Mouse (Mus musculus) layer of hippocampus, adult 9-10 months (tissue): ENCODE results near the gene Prap1.
"Not testable (repeated sequence)": the region's sequence is repeated elsewhere in the genome, so short reads cannot be mapped to it uniquely, and the experiment has no call there.

Source experiments
- DNase-seq: peaks from one replicate; pipeline ENCODE4 v3.0.0; 2022; ENCODE audit warnings: low spot score

Gene Prap1

GRCm38 (mm10) chr7:140082242-140082678 is 10.9 kb upstream of the Prap1 start, which contains the start of gene Caly:
Gene Caly (minus strand): TSS chr7:140082548.
- peak; percentile 67 for DNase-seq

GRCm38 (mm10) chr7:140090601-140091000 is 2.6 kb upstream of the Prap1 start:
- no peak for DNase-seq

- DNase-seq = no peak
Observed at GRCm38 (mm10) chr7:140094954-140095353, 1.8 kb downstream of the Prap1 start.

- no peak for DNase-seq
Observed at GRCm38 (mm10) chr7:140095556-140095955, 2.4 kb downstream of the Prap1 start.

- DNase-seq = no peak
Observed at GRCm38 (mm10) chr7:140096055-140096454, 2.9 kb downstream of the Prap1 start.

- DNase-seq = no peak
Observed at GRCm38 (mm10) chr7:140098466-140098865, 5.3 kb downstream of the Prap1 start.

GRCm38 (mm10) chr7:140101498-140101897 is 8.3 kb downstream of the Prap1 start:
- no peak for DNase-seq

- DNase-seq = no peak
Observed at GRCm38 (mm10) chr7:140101993-140102860, 9.0 kb downstream of the Prap1 start, which contains the start of gene Fuom. Gene Fuom (minus strand): TSS chr7:140102441.

GRCm38 (mm10) chr7:140104009-140104408 is 10.8 kb downstream of the Prap1 start:
- DNase-seq = no peak

- no peak for DNase-seq
Observed at GRCm38 (mm10) chr7:140111943-140112342, 18.7 kb downstream of the Prap1 start.

- DNase-seq = no peak
Observed at GRCm38 (mm10) chr7:140115583-140116328, 22.6 kb downstream of the Prap1 start, which contains the start of gene Paox. Gene Paox (plus strand): TSS chr7:140115799.

GRCm38 (mm10) chr7:140116329-140117054 is 23.3 kb downstream of the Prap1 start, which contains the start of gene Echs1:
Gene Echs1 (minus strand): TSS chr7:140116476.
- peak; percentile 67 for DNase-seq

GRCm38 (mm10) chr7:140120484-140120883 is 27.3 kb downstream of the Prap1 start:
- no peak for DNase-seq

- no peak for DNase-seq
Observed at GRCm38 (mm10) chr7:140121338-140121910, 28.2 kb downstream of the Prap1 start.

- DNase-seq = no peak
Observed at GRCm38 (mm10) chr7:140122765-140123164, 29.6 kb downstream of the Prap1 start.

- DNase-seq = no peak
Observed at GRCm38 (mm10) chr7:140124382-140124781, 31.2 kb downstream of the Prap1 start.

GRCm38 (mm10) chr7:140125278-140126021 is 32.3 kb downstream of the Prap1 start:
- peak; percentile 46 for DNase-seq

GRCm38 (mm10) chr7:140126022-140126350 is 32.8 kb downstream of the Prap1 start:
- DNase-seq = no peak

- no peak for DNase-seq
Observed at GRCm38 (mm10) chr7:140126934-140127333, 33.7 kb downstream of the Prap1 start.

GRCm38 (mm10) chr7:140127911-140128310 is 34.7 kb downstream of the Prap1 start:
- no peak for DNase-seq

GRCm38 (mm10) chr7:140132184-140132583 is 39.0 kb downstream of the Prap1 start:
- not testable (repeated sequence) for DNase-seq
